Mouse (Mus musculus) right cerebral cortex, postnatal 10 days (tissue): Measurements from ENCODE around the gene Bahcc1.

ENCODE experiments used
- DNase-seq, 2 experiments: peaks; one replicate each; pipeline ENCODE4 v3.0.0; 2021; ENCODE audit warnings: low spot score in 2 of 2

The Bahcc1 gene

GRCm38 (mm10) chr11:120228911-120229437 is 3.8 kb upstream of the Bahcc1 start:
- DNase-seq: peak in 1 of 2 experiments; percentile 52

GRCm38 (mm10) chr11:120229861-120230751 is 2.6 kb upstream of the Bahcc1 start:
- peak; percentile 84 to 85 for DNase-seq

- peak in 1 of 2 experiments; percentile 76 for DNase-seq
These were observed 1.8 kb upstream of the Bahcc1 start for GRCm38 (mm10) chr11:120230841-120231370.

- peak; percentile 100 for DNase-seq
These were observed 1.4 kb upstream of the Bahcc1 start for GRCm38 (mm10) chr11:120231379-120231778.

- peak in 1 of 2 experiments; percentile 73 for DNase-seq
These were observed 841 bp downstream of the Bahcc1 start for GRCm38 (mm10) chr11:120233441-120234135.

- peak in 1 of 2 experiments; percentile 62 for DNase-seq
These were observed 1.5 kb downstream of the Bahcc1 start for GRCm38 (mm10) chr11:120234136-120234775.

GRCm38 (mm10) chr11:120234776-120235181 is 2.0 kb downstream of the Bahcc1 start:
- peak in 1 of 2 experiments; percentile 52 for DNase-seq

GRCm38 (mm10) chr11:120235385-120236113 is 2.8 kb downstream of the Bahcc1 start:
- DNase-seq: peak in 1 of 2 experiments; percentile 41

GRCm38 (mm10) chr11:120236114-120236437 is 3.3 kb downstream of the Bahcc1 start:
- no peak for DNase-seq

GRCm38 (mm10) chr11:120236438-120237165 is 3.9 kb downstream of the Bahcc1 start:
- peak; percentile 83 to 86 for DNase-seq

- DNase-seq: no peak
These were observed 4.7 kb downstream of the Bahcc1 start for GRCm38 (mm10) chr11:120237166-120238131.

GRCm38 (mm10) chr11:120238306-120238705 is 5.6 kb downstream of the Bahcc1 start:
- no peak for DNase-seq

GRCm38 (mm10) chr11:120238751-120239359 is 6.1 kb downstream of the Bahcc1 start:
- no peak for DNase-seq

GRCm38 (mm10) chr11:120239581-120239991 is 6.8 kb downstream of the Bahcc1 start:
- no peak for DNase-seq

- peak; percentile 92 for DNase-seq
These were observed 7.5 kb downstream of the Bahcc1 start for GRCm38 (mm10) chr11:120240206-120240605.

- no peak for DNase-seq
These were observed 8.5 kb downstream of the Bahcc1 start for GRCm38 (mm10) chr11:120240941-120241890.

- no peak for DNase-seq
These were observed 9.4 kb downstream of the Bahcc1 start for GRCm38 (mm10) chr11:120241981-120242725.
